In genomic region chr2:93581271-93581670, GRCm38 (mm10) we compare ENCODE assay signal across 37 mouse cellular contexts. TPM values are rescaled to one million over a fixed set of nuclear protein-coding genes. Genes with fewer than 3 reads are reported as not detected.
"Had no signal": no experiment of that assay in that cellular context is flagged by ENCODE, and none has a peak within 500 bp of the region (broad histone marks: within the 10 kb centered on the region; RNA-seq: fewer than 3 reads in every experiment).

No protein-coding gene starts in this region.

- H3K27me3 ChIP-seq: heart, embryonic 15.5 days; hindbrain, embryonic 12.5 days; intestine, embryonic 15.5 days had no signal

- H3K27ac ChIP-seq: heart, adult 2 months; heart, embryonic 13.5 days; heart, embryonic 15.5 days; hindbrain, embryonic 10.5 days; hindbrain, embryonic 12.5 days; hindbrain, embryonic 14.5 days; intestine, embryonic 15.5 days; layer of hippocampus, adult 2 months; left cerebral cortex, adult 2 months; limb, embryonic 10.5 days had no signal

- H3K9ac ChIP-seq: heart, embryonic 13.5 days; heart, embryonic 15.5 days; hindbrain, embryonic 12.5 days; hindbrain, embryonic 14.5 days; intestine, embryonic 15.5 days; limb, embryonic 12.5 days had no signal

- H3K9me3 ChIP-seq: heart, embryonic 13.5 days; heart, embryonic 15.5 days; hindbrain, embryonic 10.5 days; hindbrain, embryonic 12.5 days; intestine, embryonic 15.5 days; limb, embryonic 10.5 days; limb, embryonic 12.5 days had no signal

- ATAC-seq: hindbrain, embryonic 16.5 days; inflammation-experienced regulatory T-cells, adult 6 months; intestine, embryonic 15.5 days; intestine, postnatal 0 days had no signal

- DNase-seq: gastrocnemius, postnatal 14 days; gastrocnemius, postnatal 36 days; heart, adult 11 months; heart, adult 2 months; heart, postnatal 4 days; kidney, adult 18-20 months; kidney, adult 8-10 months; kidney, postnatal 10 days; kidney, postnatal 25 days; kidney, postnatal 4 days; liver had no signal

- H3K4me3 ChIP-seq: heart, adult 2 months; heart, embryonic 13.5 days; heart, embryonic 15.5 days; hindbrain, embryonic 10.5 days; hindbrain, embryonic 12.5 days; intestine, embryonic 15.5 days; layer of hippocampus, adult 2 months; left cerebral cortex, adult 2 months; limb, embryonic 10.5 days; limb, embryonic 12.5 days had no signal

- H3K36me3 ChIP-seq: heart, embryonic 13.5 days; heart, embryonic 15.5 days; hindbrain, embryonic 10.5 days; hindbrain, embryonic 12.5 days; intestine, embryonic 15.5 days; limb, embryonic 10.5 days; limb, embryonic 12.5 days had no signal

- H3K4me1 ChIP-seq: hindbrain, embryonic 12.5 days; intestine, embryonic 15.5 days had no signal

- H3K4me2 ChIP-seq: heart, embryonic 11.5 days; heart, embryonic 13.5 days; heart, embryonic 15.5 days; hindbrain, embryonic 12.5 days; hindbrain, embryonic 14.5 days; intestine, embryonic 15.5 days; limb, embryonic 12.5 days; liver, embryonic 11.5 days had no signal

RNA-seq across cellular contexts. Expression of gene Gm10803, which starts 20.9 kb away (rescaled TPM):
- total RNA-seq: gastrocnemius, adult 18-20 months; gastrocnemius, adult 8-10 months; gastrocnemius, postnatal 14 days; gastrocnemius, postnatal 36 days; heart, adult 2 months; heart, postnatal 25 days; heart, postnatal 4 days; layer of hippocampus, adult 2 months; layer of hippocampus, postnatal 10 days; layer of hippocampus, postnatal 25 days; left cerebral cortex, adult 2 months; left cerebral cortex, postnatal 14 days; left cerebral cortex, postnatal 36 days had no signal
- polyA plus RNA-seq: gonadal fat pad, adult 2 months; heart, adult 2 months; heart, embryonic 11.5 days; heart, embryonic 13.5 days; heart, embryonic 15.5 days; heart, postnatal 0 days; hindbrain, embryonic 10.5 days; hindbrain, embryonic 12.5 days; hindbrain, embryonic 14.5 days; hindbrain, embryonic 16.5 days; inflammation-experienced regulatory T-cells, adult 6 months; intestine, embryonic 15.5 days; intestine, postnatal 0 days; kidney, embryonic 14.5 days; kidney, embryonic 16.5 days; limb, embryonic 10.5 days; limb, embryonic 12.5 days; liver, embryonic 11.5 days had no signal
